Mouse (Mus musculus) E14TG2a.4 (cell line): ENCODE measurements around the gene Atxn7l1.

Experiments
- H3K27me3 ChIP-seq: 2 replicates; pipeline ENCODE4 v1.6.1; 2014; ENCODE audit warnings: low read length, control low read depth; ENCODE audit not compliant: insufficient read depth
- H3K36me3 ChIP-seq: 2 replicates; pipeline ENCODE4 v1.6.1; 2014; ENCODE audit warnings: low read length, control low read depth; ENCODE audit not compliant: insufficient read depth
- H3K4me1 ChIP-seq: replicated peaks from 2 replicates; pipeline ENCODE4 v1.6.1; 2014; ENCODE audit warnings: low read depth, low read length, control low read depth
- H3K4me3 ChIP-seq: replicated peaks from 2 replicates; pipeline ENCODE4 v1.5.1; 2014; ENCODE audit warnings: mild to moderate bottlenecking, low read length
- H3K9me3 ChIP-seq: 2 replicates; pipeline ENCODE4 v1.6.1; 2014; ENCODE audit warnings: low read length, control low read depth
- CTCF ChIP-seq: conservative IDR thresholded peaks from 2 replicates; pipeline ENCODE4 v1.5.1; 2014; ENCODE audit warnings: low read length
- NANOG ChIP-seq: IDR thresholded peaks from 2 replicates; pipeline ENCODE4 v1.6.1; 2014; ENCODE audit warnings: borderline replicate concordance, low read length, mixed read lengths
- POU5F1 ChIP-seq: IDR thresholded peaks from 2 replicates; pipeline ENCODE4 v1.6.1; 2014; ENCODE audit warnings: low read length, borderline replicate concordance

The Atxn7l1 gene

GRCm38 (mm10) chr12:33388842-33389241 is 241.3 kb downstream of the Atxn7l1 start:
- H3K4me3 ChIP-seq = no peak overlapping the region
- H3K9me3 ChIP-seq = no peaks in the 10 kb centered on the region
- TF ChIP-seq POU5F1 (no peak), CTCF (peak; percentile 57)
- H3K27me3 ChIP-seq = peaks cover 18% of the 10 kb centered on the region
- H3K4me1 ChIP-seq = peaks cover 25% of the 10 kb centered on the region
- no peaks in the 10 kb centered on the region for H3K36me3 ChIP-seq

GRCm38 (mm10) chr12:33390844-33391560 is 243.5 kb downstream of the Atxn7l1 start:
- H3K9me3 ChIP-seq = no peaks in the 10 kb centered on the region
- TF ChIP-seq CTCF = no peak
- TF ChIP-seq NANOG = no peak
- no peak for TF ChIP-seq POU5F1
- no peaks in the 10 kb centered on the region for H3K36me3 ChIP-seq
- no peak overlapping the region for H3K4me3 ChIP-seq
- peaks cover 25% of the 10 kb centered on the region for H3K4me1 ChIP-seq
- peaks cover 14% of the 10 kb centered on the region for H3K27me3 ChIP-seq

- Histone ChIP-seq H3K4me3 (peak within 1 kb of the TSS; percentile 76), H3K27me3 (no peaks in the 10 kb centered on the region), H3K36me3 (no peaks in the 10 kb centered on the region), H3K4me1 (peaks cover 26% of the 10 kb centered on the region), H3K9me3 (no peaks in the 10 kb centered on the region)
- no peak for TF ChIP-seq POU5F1
- no peak for TF ChIP-seq NANOG
- no peak for TF ChIP-seq CTCF
These were observed 247.5 kb downstream of the Atxn7l1 start, which contains the start of gene Efcab10 for GRCm38 (mm10) chr12:33394804-33395623. Efcab10 (plus strand) TSS chr12:33394854.

GRCm38 (mm10) chr12:33403265-33403693 is 255.8 kb downstream of the Atxn7l1 start:
- Histone ChIP-seq H3K36me3 (no peaks in the 10 kb centered on the region), H3K27me3 (no peaks in the 10 kb centered on the region), H3K4me3 (no peak overlapping the region), H3K9me3 (no peaks in the 10 kb centered on the region), H3K4me1 (peaks cover 20% of the 10 kb centered on the region)
- no peak for TF ChIP-seq CTCF
- no peak for TF ChIP-seq NANOG
- TF ChIP-seq POU5F1 = no peak

GRCm38 (mm10) chr12:33404996-33405395 is 257.5 kb downstream of the Atxn7l1 start:
- no peaks in the 10 kb centered on the region for H3K27me3 ChIP-seq
- TF ChIP-seq POU5F1 (no peak), CTCF (no peak), NANOG (no peak)
- H3K9me3 ChIP-seq = no peaks in the 10 kb centered on the region
- H3K36me3 ChIP-seq = no peaks in the 10 kb centered on the region
- H3K4me3 ChIP-seq = no peak overlapping the region
- H3K4me1 ChIP-seq = peaks cover 16% of the 10 kb centered on the region

- no peak overlapping the region for H3K4me3 ChIP-seq
- no peaks in the 10 kb centered on the region for H3K27me3 ChIP-seq
- no peaks in the 10 kb centered on the region for H3K9me3 ChIP-seq
- TF ChIP-seq CTCF = no peak
- TF ChIP-seq POU5F1 = no peak
- no peak for TF ChIP-seq NANOG
- peaks cover 16% of the 10 kb centered on the region for H3K4me1 ChIP-seq
- no peaks in the 10 kb centered on the region for H3K36me3 ChIP-seq
These were observed 258.0 kb downstream of the Atxn7l1 start for GRCm38 (mm10) chr12:33405398-33406026.

- TF ChIP-seq POU5F1 (no peak), CTCF (peak; percentile 36)
These were observed 264.2 kb downstream of the Atxn7l1 start for GRCm38 (mm10) chr12:33411580-33412151.

More at GRCm38 (mm10) chr12:33411580-33412151, 264.2 kb downstream of the Atxn7l1 start:
- Histone ChIP-seq H3K36me3 (no peaks in the 10 kb centered on the region), H3K9me3 (no peaks in the 10 kb centered on the region), H3K4me3 (no peak overlapping the region), H3K4me1 (no peaks in the 10 kb centered on the region), H3K27me3 (no peaks in the 10 kb centered on the region)
